Mouse (Mus musculus) myocyte (in vitro differentiated cells): Measurements from ENCODE around the gene Tmem175.

Experiments
- CEBPB ChIP-seq: IDR thresholded peaks from 2 replicates; pipeline ENCODE4 v1.6.1; 2011; ENCODE audit warnings: mild to moderate bottlenecking, moderate library complexity; ENCODE audit not compliant: poor library complexity, insufficient read depth, severe bottlenecking
- E2F4 ChIP-seq: IDR thresholded peaks from one replicate; pipeline ENCODE4 v1.6.1; 2011; ENCODE audit warnings: mild to moderate bottlenecking, control low read depth, moderate library complexity; ENCODE audit not compliant: insufficient read depth
- MAX ChIP-seq: IDR thresholded peaks from one replicate; pipeline ENCODE4 v1.6.1; 2011; ENCODE audit warnings: low read depth, mild to moderate bottlenecking, control low read depth
- MYOG ChIP-seq, 3 experiments: IDR thresholded peaks; one replicate each; pipeline ENCODE4 v1.6.1; 2011; ENCODE audit warnings: control low read depth in 2 of 3, low read depth in 2 of 3, mild to moderate bottlenecking in 2 of 3; ENCODE audit not compliant: insufficient read length in 2 of 3, control insufficient read depth in 1 of 3, insufficient read depth in 1 of 3
- POLR2A ChIP-seq: IDR thresholded peaks from one replicate; pipeline ENCODE4 v1.6.1; 2011; ENCODE audit warnings: low read depth, mild to moderate bottlenecking, control low read depth, moderate library complexity; ENCODE audit not compliant: insufficient read length
- POLR2AphosphoS2 ChIP-seq: IDR thresholded peaks from one replicate; pipeline ENCODE4 v1.6.1; 2011; ENCODE audit warnings: low read depth, control low read depth; ENCODE audit not compliant: insufficient read length
- REST ChIP-seq: IDR thresholded peaks from one replicate; pipeline ENCODE4 v1.6.1; 2011; ENCODE audit warnings: mild to moderate bottlenecking, control low read depth, moderate library complexity; ENCODE audit not compliant: insufficient read depth, insufficient read length
- SRF ChIP-seq: IDR thresholded peaks from one replicate; pipeline ENCODE4 v1.6.1; 2011; ENCODE audit warnings: low read depth; ENCODE audit not compliant: control insufficient read depth, insufficient read length
- TCF12 ChIP-seq: IDR thresholded peaks from one replicate; pipeline ENCODE4 v1.6.1; 2011; ENCODE audit warnings: mild to moderate bottlenecking, control low read depth; ENCODE audit not compliant: poor library complexity, insufficient read depth, severe bottlenecking
- TCF3 ChIP-seq: IDR thresholded peaks from one replicate; pipeline ENCODE4 v1.6.1; 2011; ENCODE audit warnings: low read depth, control low read depth; ENCODE audit not compliant: insufficient read length
- USF1 ChIP-seq: IDR thresholded peaks from one replicate; pipeline ENCODE4 v1.6.1; 2011; ENCODE audit warnings: low read depth, mild to moderate bottlenecking, control low read depth, moderate library complexity

DNA sequence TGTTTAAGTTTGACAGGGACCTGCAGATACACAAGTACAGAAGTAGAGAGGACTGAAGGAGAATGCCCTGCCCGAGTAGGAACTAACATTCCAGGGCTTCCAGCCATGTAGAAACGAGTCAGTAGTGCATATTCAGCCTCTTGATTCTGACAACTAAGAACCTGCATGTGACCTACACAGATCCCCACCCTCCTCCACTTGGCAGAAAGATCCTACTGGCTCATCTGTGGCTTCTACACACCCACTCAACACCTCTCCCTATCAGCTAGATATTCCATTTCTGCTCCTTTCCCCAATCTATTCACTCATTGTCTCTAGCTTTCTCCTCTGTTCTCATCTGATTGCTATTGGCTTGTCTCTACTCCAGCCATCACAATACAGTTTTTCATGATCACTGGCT lies 7.7 kb upstream of the Tmem175 start:
- TF ChIP-seq USF1: no peak
- no peak for TF ChIP-seq REST
- TF ChIP-seq SRF: no peak
- no peak for TF ChIP-seq TCF12
- TF ChIP-seq TCF3: no peak
- no peak for TF ChIP-seq CEBPB
- no peak for TF ChIP-seq POLR2A
- TF ChIP-seq MAX: no peak
- TF ChIP-seq E2F4: no peak
- TF ChIP-seq MYOG (IDR thresholded peaks at IDR 0.05; ENCODE audit: control insufficient read depth in 1 of 3, insufficient read depth in 1 of 3, insufficient read length in 2 of 3, low read depth in 2 of 3): no peak
- no peak for TF ChIP-seq POLR2AphosphoS2
